Mouse (Mus musculus) kidney, adult 9 months (tissue): Measurements from ENCODE around the gene AI661453.

Experiments
- DNase-seq: peaks from one replicate; pipeline ENCODE4 v3.0.0; 2022

AI661453 gene

GRCm38 (mm10) chr17:47504228-47504627 lies 67.8 kb downstream of the AI661453 start:
- no peak for DNase-seq

GRCm38 (mm10) chr17:47504941-47505346 lies 68.5 kb downstream of the AI661453 start, which contains the start of gene Ccnd3:
Gene Ccnd3, plus strand, starts transcription at chr17:47505051.
- peak; percentile 82 for DNase-seq

- no peak for DNase-seq
These were observed 69.2 kb downstream of the AI661453 start for GRCm38 (mm10) chr17:47505566-47505965.

GRCm38 (mm10) chr17:47506042-47506441 lies 69.6 kb downstream of the AI661453 start:
- DNase-seq = no peak

GRCm38 (mm10) chr17:47506697-47507096 lies 70.3 kb downstream of the AI661453 start:
- DNase-seq = no peak

- no peak for DNase-seq
These were observed 71.1 kb downstream of the AI661453 start for GRCm38 (mm10) chr17:47507523-47507922.

GRCm38 (mm10) chr17:47508012-47508608 lies 71.7 kb downstream of the AI661453 start:
- DNase-seq = peak; percentile 99

GRCm38 (mm10) chr17:47509031-47509705 lies 72.8 kb downstream of the AI661453 start:
- no peak for DNase-seq

GRCm38 (mm10) chr17:47511111-47512020 lies 75.0 kb downstream of the AI661453 start:
- DNase-seq = peak; percentile 100

- no peak for DNase-seq
These were observed 76.8 kb downstream of the AI661453 start for GRCm38 (mm10) chr17:47512956-47513775.

- DNase-seq = no peak
These were observed 78.9 kb downstream of the AI661453 start for GRCm38 (mm10) chr17:47515180-47515844.

GRCm38 (mm10) chr17:47516232-47516631 lies 79.8 kb downstream of the AI661453 start:
- no peak for DNase-seq

GRCm38 (mm10) chr17:47518205-47518604 lies 81.8 kb downstream of the AI661453 start:
- no peak for DNase-seq
